ENCODE assay signal across 27 mouse cellular contexts in genomic region chr8:60962763-60963162, GRCm38 (mm10).
"Had no signal": no experiment of that assay in that cellular context is flagged by ENCODE, and none has a peak within 500 bp of the region (broad histone marks: within the 10 kb centered on the region; RNA-seq: fewer than 3 reads in every experiment).

No protein-coding gene starts in this region.

- H3K4me3 ChIP-seq: heart, embryonic 13.5 days; heart, embryonic 15.5 days; hindbrain, embryonic 10.5 days; hindbrain, embryonic 12.5 days; intestine, embryonic 15.5 days; layer of hippocampus, adult 2 months; left cerebral cortex, adult 2 months; limb, embryonic 13.5 days; limb, embryonic 15.5 days; liver, embryonic 12.5 days had no signal

- H3K36me3 ChIP-seq: heart, embryonic 13.5 days; heart, embryonic 15.5 days; hindbrain, embryonic 10.5 days; hindbrain, embryonic 12.5 days; intestine, embryonic 15.5 days; limb, embryonic 13.5 days; limb, embryonic 15.5 days; liver, embryonic 12.5 days had no signal

- H3K4me2 ChIP-seq: heart, embryonic 11.5 days; heart, embryonic 13.5 days; heart, embryonic 15.5 days; hindbrain, embryonic 12.5 days; hindbrain, embryonic 14.5 days; intestine, embryonic 15.5 days; limb, embryonic 13.5 days; limb, embryonic 15.5 days; liver, embryonic 12.5 days had no signal

- DNase-seq: gastrocnemius, postnatal 14 days; gastrocnemius, postnatal 36 days; heart, adult 18-20 months; heart, postnatal 14 days; heart, postnatal 4 days; kidney, adult 18-20 months; kidney, adult 8-10 months; kidney, postnatal 10 days; kidney, postnatal 25 days; kidney, postnatal 4 days; left cerebral cortex, postnatal 4 days had no signal

- H3K27ac ChIP-seq: hindbrain, embryonic 10.5 days; hindbrain, embryonic 12.5 days; hindbrain, embryonic 14.5 days; intestine, embryonic 15.5 days; layer of hippocampus, adult 2 months; left cerebral cortex, adult 2 months; limb, embryonic 13.5 days; limb, embryonic 15.5 days; liver, embryonic 12.5 days had no signal

- ATAC-seq: hindbrain, embryonic 16.5 days; inflammation-experienced regulatory T-cells, adult 6 months; intestine, embryonic 15.5 days; intestine, postnatal 0 days; liver, embryonic 12.5 days had no signal

- H3K9me3 ChIP-seq: heart, embryonic 13.5 days; heart, embryonic 15.5 days; hindbrain, embryonic 10.5 days; hindbrain, embryonic 12.5 days; intestine, embryonic 15.5 days; limb, embryonic 13.5 days; limb, embryonic 15.5 days; liver, embryonic 12.5 days had no signal

- H3K4me1 ChIP-seq: hindbrain, embryonic 12.5 days; intestine, embryonic 15.5 days; limb, embryonic 15.5 days had no signal

- H3K9ac ChIP-seq: heart, embryonic 13.5 days; heart, embryonic 15.5 days; hindbrain, embryonic 12.5 days; hindbrain, embryonic 14.5 days; intestine, embryonic 15.5 days; limb, embryonic 13.5 days; limb, embryonic 15.5 days; liver, embryonic 12.5 days; liver, embryonic 14.5 days had no signal

- H3K27me3 ChIP-seq: heart, embryonic 13.5 days; heart, embryonic 15.5 days; hindbrain, embryonic 12.5 days; intestine, embryonic 15.5 days; limb, embryonic 13.5 days; limb, embryonic 15.5 days; liver, embryonic 12.5 days had no signal
